Mouse (Mus musculus) gastrocnemius, adult 2 months (tissue): ENCODE measurements at regions not wholly inside any gene's neighbourhood (a gene's known extent, or its start where the extent isn't known, plus 50 kb on each side); places are given as distances from the start of the nearest gene placed in this dataset.
A peak's percentile ranks its signal among the peaks of the same experiment; 100 is the strongest.

Source experiments
- DNase-seq: peaks from one replicate; pipeline ENCODE4 v3.0.0; 2022
- H3K27ac ChIP-seq: fragments of 200-600 bp; 2 replicates; pipeline ENCODE4 v1.8.1; 2022; ENCODE audit warnings: mild to moderate bottlenecking
- H3K4me3 ChIP-seq: fragments of 200-600 bp; 2 replicates; pipeline ENCODE4 v1.8.1; 2022; ENCODE audit warnings: mild to moderate bottlenecking, moderate library complexity
- CTCF ChIP-seq: fragments of 200-600 bp; IDR thresholded peaks from 2 replicates; pipeline ENCODE4 v1.8.1; 2022; ENCODE audit warnings: antibody characterized with exemption, mild to moderate bottlenecking, moderate library complexity
- intact Hi-C: fragments of 180-260 bp; cut with DNase I; formaldehyde crosslinking; loops from one replicate; pipeline ENCODE4 v1.15.1; 2025

- no peak for DNase-seq
- intact Hi-C loops: no loop called here
- no peak overlapping the region for H3K27ac ChIP-seq
- no peak for TF ChIP-seq CTCF
- no peak overlapping the region for H3K4me3 ChIP-seq
Measured at GRCm38 (mm10) chr19:52878812-52879502, 161.1 kb downstream of the Xpnpep1 start.

GRCm38 (mm10) chr19:52866635-52867034 lies 173.4 kb downstream of the Xpnpep1 start:
- no peak for DNase-seq
- intact Hi-C loops: no loop called here
- no peak for TF ChIP-seq CTCF

GRCm38 (mm10) chr19:52861576-52861975 lies 178.4 kb downstream of the Xpnpep1 start:
- DNase-seq: no peak
- intact Hi-C loops: no loop called here
- TF ChIP-seq CTCF: no peak

More at GRCm38 (mm10) chr19:52866635-52867034, 173.4 kb downstream of the Xpnpep1 start:
- Histone ChIP-seq H3K27ac (no peak overlapping the region), H3K4me3 (no peak overlapping the region)

GRCm38 (mm10) chr19:52854068-52854682 lies 185.8 kb downstream of the Xpnpep1 start:
- TF ChIP-seq CTCF: no peak
- Histone ChIP-seq H3K27ac (no peak overlapping the region), H3K4me3 (no peak overlapping the region)
- intact Hi-C loops: no loop called here
- peak; percentile 19 for DNase-seq

More at GRCm38 (mm10) chr19:52861576-52861975, 178.4 kb downstream of the Xpnpep1 start:
- no peak overlapping the region for H3K4me3 ChIP-seq
- H3K27ac ChIP-seq: no peak overlapping the region

- intact Hi-C loops: no loop called here
- no peak for TF ChIP-seq CTCF
- no peak for DNase-seq
- H3K4me3 ChIP-seq: no peak overlapping the region
- H3K27ac ChIP-seq: no peak overlapping the region
Measured at GRCm38 (mm10) chr19:52816202-52816601, 223.8 kb downstream of the Xpnpep1 start.

- intact Hi-C loops: no loop called here
- Histone ChIP-seq H3K27ac (no peak overlapping the region), H3K4me3 (no peak overlapping the region)
- no peak for DNase-seq
- no peak for TF ChIP-seq CTCF
Measured at GRCm38 (mm10) chr19:52812046-52812445, 228.0 kb downstream of the Xpnpep1 start.

- intact Hi-C loops: no loop called here
- no peak for TF ChIP-seq CTCF
- Histone ChIP-seq H3K4me3 (no peak overlapping the region), H3K27ac (no peak overlapping the region)
- no peak for DNase-seq
Measured at GRCm38 (mm10) chr19:52788802-52789201, 251.2 kb downstream of the Xpnpep1 start.

GRCm38 (mm10) chr19:52768761-52769388 lies 271.1 kb downstream of the Xpnpep1 start:
- DNase-seq: no peak
- no peak overlapping the region for H3K27ac ChIP-seq
- intact Hi-C loops: no loop called here
- no peak for TF ChIP-seq CTCF
- H3K4me3 ChIP-seq: no peak overlapping the region

GRCm38 (mm10) chr19:52768117-52768516 lies 271.9 kb downstream of the Xpnpep1 start:
- TF ChIP-seq CTCF: no peak
- no peak for DNase-seq
- H3K27ac ChIP-seq: no peak overlapping the region
- no peak overlapping the region for H3K4me3 ChIP-seq
- intact Hi-C loops: no loop called here

GRCm38 (mm10) chr19:52738946-52739345 lies 301.1 kb downstream of the Xpnpep1 start:
- TF ChIP-seq CTCF: no peak
- Histone ChIP-seq H3K4me3 (no peak overlapping the region), H3K27ac (no peak overlapping the region)
- no peak for DNase-seq
- intact Hi-C loops: no loop called here

GRCm38 (mm10) chr19:52721776-52722175 lies 318.2 kb downstream of the Xpnpep1 start:
- intact Hi-C loops: no loop called here
- TF ChIP-seq CTCF: peak; percentile 14; the same call in 1 of the 2 replicates

GRCm38 (mm10) chr19:52715359-52715758 lies 324.7 kb downstream of the Xpnpep1 start:
- no peak overlapping the region for H3K4me3 ChIP-seq
- TF ChIP-seq CTCF: no peak
- no peak overlapping the region for H3K27ac ChIP-seq
- no peak for DNase-seq
- intact Hi-C loops: no loop called here

More at GRCm38 (mm10) chr19:52721776-52722175, 318.2 kb downstream of the Xpnpep1 start:
- Histone ChIP-seq H3K4me3 (no peak overlapping the region), H3K27ac (no peak overlapping the region)
- no peak for DNase-seq

GRCm38 (mm10) chr19:52707679-52708078 lies 332.3 kb downstream of the Xpnpep1 start:
- intact Hi-C loops: no loop called here
- TF ChIP-seq CTCF: no peak
- Histone ChIP-seq H3K4me3 (no peak overlapping the region), H3K27ac (no peak overlapping the region)
- DNase-seq: no peak

- Histone ChIP-seq H3K4me3 (no peak overlapping the region), H3K27ac (no peak overlapping the region)
- intact Hi-C loops: no loop called here
- no peak for TF ChIP-seq CTCF
- DNase-seq: no peak
Measured at GRCm38 (mm10) chr19:52661009-52661408, 379.0 kb downstream of the Xpnpep1 start.
